Mouse (Mus musculus): ENCODE results near the gene Map4. TPM values are rescaled to one million over a fixed set of nuclear protein-coding genes. Genes with fewer than 3 reads are reported as not detected.
"Not testable (repeated sequence)": the region's sequence is repeated elsewhere in the genome, so short reads cannot be mapped to it uniquely, and the experiment has no call there.

Map4 gene
- polyA plus RNA-seq, 1 experiment, result 220 TPM

DNA sequence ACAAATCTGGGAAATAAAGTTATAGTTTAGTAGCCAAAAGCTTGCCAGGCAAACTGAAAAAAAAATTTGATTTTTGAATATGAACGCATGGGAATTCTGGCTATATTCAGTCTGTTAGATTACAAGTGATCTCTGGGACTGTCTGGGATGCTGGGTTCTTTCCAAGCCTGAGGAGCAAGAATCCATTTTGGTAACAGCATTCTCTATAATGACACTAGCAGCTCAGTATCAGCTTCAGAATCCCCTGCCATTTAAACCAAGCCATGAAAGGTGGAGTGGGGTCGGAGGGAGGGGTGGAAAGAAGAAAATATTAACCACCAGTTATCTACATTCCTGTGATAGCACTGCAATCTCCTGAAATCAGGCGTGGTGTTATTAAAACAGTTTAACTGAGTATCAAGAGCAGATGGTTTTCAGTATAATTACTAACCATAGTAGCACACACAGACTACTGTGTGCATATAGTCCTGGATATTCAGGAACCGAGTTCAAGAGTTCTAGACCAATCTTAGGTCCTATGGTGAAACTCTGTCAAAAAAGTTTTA, 38.6 kb downstream of the Map4 start:
- H3K4me3 ChIP-seq (ENCODE audit: insufficient read depth, low read length), result no peak overlapping the region
- no peak for TF ChIP-seq CTCF (IDR thresholded peaks at IDR 0.05; ENCODE audit: borderline replicate concordance, insufficient read depth, low read length)
- no peak for TF ChIP-seq POLR2A (IDR thresholded peaks at IDR 0.05; ENCODE audit: low read depth, low read length)
- H3K4me1 ChIP-seq (ENCODE audit: control insufficient read depth, insufficient read depth, low read length), result peaks cover 5% of the 10 kb centered on the region; the same call in 1 of the 2 replicates
- no peak overlapping the region for H3K27ac ChIP-seq (ENCODE audit: insufficient read depth, low read length)

DNA sequence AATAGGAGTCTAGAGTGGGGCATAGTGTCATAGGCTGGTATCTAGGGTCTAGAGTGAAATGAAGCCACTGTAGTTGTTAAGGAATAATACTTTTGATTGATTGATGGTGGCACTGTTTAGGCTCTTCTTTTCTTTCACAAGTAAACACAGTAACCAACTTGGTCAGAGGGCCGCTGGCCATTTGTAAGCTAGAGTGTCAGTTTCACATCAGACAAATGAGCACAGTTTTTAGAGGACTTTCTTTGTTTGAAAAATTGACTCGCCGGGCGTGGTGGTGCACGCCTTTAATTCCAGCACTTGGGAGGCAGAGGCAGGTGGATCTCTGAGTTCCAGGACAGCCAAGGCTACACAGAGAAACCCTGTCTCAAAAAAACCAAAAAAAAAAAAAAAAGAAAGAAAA, 40.5 kb downstream of the Map4 start:
- H3K4me1 ChIP-seq (ENCODE audit: control insufficient read depth, insufficient read depth, low read length); H3K27ac ChIP-seq (ENCODE audit: insufficient read depth, low read length); H3K4me3 ChIP-seq (ENCODE audit: insufficient read depth, low read length): not testable (repeated sequence)

DNA sequence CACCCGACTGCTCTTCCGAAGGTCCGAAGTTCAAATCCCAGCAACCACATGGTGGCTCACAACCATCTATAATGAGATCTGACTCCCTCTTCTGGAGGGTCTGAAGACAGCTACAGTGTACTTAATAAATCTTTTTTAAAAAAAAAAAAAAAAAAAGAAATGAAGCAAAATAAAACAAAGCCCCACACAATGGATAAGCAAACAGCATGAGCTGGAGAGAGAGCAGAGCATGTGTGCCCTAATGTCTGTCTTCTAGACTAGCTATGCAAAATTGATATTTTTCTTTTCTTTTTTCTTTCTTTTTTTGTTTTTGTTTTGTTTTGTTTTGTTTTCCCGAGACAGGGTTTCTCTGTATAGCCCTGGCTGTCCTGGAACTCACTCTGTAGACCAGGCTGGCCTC, 49.0 kb downstream of the Map4 start:
- H3K27ac ChIP-seq (ENCODE audit: insufficient read depth, low read length); H3K4me1 ChIP-seq (ENCODE audit: control insufficient read depth, insufficient read depth, low read length); H3K4me3 ChIP-seq (ENCODE audit: insufficient read depth, low read length): not testable (repeated sequence)

DNA sequence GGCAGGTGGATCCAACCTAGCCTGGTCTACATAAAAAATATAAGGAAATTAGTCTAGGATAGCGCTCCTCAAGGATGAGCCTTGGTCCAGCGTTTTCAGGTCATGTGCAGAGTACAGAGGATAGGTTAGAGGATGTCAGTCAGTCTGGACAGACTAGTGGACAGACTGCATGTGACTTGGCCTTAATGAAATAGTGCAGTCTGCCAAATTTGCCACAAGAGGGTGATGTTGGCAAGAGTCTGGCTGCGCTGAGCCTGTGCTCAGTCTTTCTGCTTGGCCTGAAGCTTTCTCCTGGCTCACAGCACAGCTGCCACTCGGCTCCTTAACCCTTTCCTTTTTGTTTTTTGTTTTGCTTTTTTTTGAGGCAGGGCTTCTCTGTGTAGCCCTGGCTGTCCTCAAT, 54.2 kb downstream of the Map4 start:
- Histone ChIP-seq H3K4me3 (ENCODE audit: insufficient read depth, low read length) (no peak overlapping the region), H3K4me1 (ENCODE audit: control insufficient read depth, insufficient read depth, low read length) (no peaks in the 10 kb centered on the region), H3K27ac (ENCODE audit: insufficient read depth, low read length) (no peak overlapping the region)
- TF ChIP-seq CTCF (IDR thresholded peaks at IDR 0.05; ENCODE audit: borderline replicate concordance, insufficient read depth, low read length) (peak; percentile 74), POLR2A (IDR thresholded peaks at IDR 0.05; ENCODE audit: low read depth, low read length) (no peak)

DNA sequence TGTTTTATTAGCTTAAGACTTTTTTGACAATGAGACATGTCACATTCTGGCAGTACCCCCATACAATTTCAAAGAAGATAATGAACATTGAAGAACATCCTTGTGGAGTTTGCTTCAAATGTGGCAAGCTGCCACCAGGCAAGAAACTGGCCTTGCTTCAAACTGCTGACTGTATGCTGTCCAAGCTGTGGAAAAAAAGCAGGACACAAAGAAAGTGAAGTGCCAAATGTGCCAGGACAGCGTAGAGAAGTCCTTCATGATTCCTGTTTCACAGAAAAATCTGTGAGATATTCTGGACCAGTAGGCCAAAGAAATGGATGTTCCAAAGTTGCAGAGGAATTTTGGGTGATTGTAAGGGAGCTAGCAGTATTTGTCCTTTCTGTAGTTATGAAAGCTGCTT, 57.8 kb downstream of the Map4 start:
- Histone ChIP-seq H3K27ac (ENCODE audit: insufficient read depth, low read length) (no peak overlapping the region), H3K4me3 (ENCODE audit: insufficient read depth, low read length) (no peak overlapping the region), H3K4me1 (ENCODE audit: control insufficient read depth, insufficient read depth, low read length) (no peaks in the 10 kb centered on the region)
- TF ChIP-seq POLR2A (IDR thresholded peaks at IDR 0.05; ENCODE audit: low read depth, low read length) (no peak), CTCF (IDR thresholded peaks at IDR 0.05; ENCODE audit: borderline replicate concordance, insufficient read depth, low read length) (no peak)

DNA sequence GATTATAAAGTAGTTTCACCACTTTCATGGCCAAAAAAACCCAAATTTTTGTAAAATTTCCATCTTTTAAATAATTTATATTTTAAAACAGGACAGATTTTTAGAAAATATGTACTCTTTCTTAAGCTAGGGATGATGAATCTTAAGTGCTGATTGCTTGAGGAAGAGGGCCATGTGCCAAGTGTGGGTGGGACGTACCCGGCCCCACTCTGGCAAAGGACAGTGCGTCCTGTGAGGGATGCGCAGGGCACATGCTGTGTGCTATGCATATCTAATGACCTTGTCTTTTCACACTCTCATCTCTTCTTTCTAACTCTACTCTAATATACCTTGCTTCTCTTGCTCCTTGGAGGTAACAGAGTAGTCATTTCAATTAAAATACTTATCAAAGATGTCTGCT, 66.2 kb downstream of the Map4 start:
- H3K4me3 ChIP-seq (ENCODE audit: insufficient read depth, low read length), result no peak overlapping the region
- TF ChIP-seq CTCF (IDR thresholded peaks at IDR 0.05; ENCODE audit: borderline replicate concordance, insufficient read depth, low read length) (no peak), POLR2A (IDR thresholded peaks at IDR 0.05; ENCODE audit: low read depth, low read length) (no peak)
- H3K27ac ChIP-seq (ENCODE audit: insufficient read depth, low read length), result no peak overlapping the region
- H3K4me1 ChIP-seq (ENCODE audit: control insufficient read depth, insufficient read depth, low read length), result no peaks in the 10 kb centered on the region

DNA sequence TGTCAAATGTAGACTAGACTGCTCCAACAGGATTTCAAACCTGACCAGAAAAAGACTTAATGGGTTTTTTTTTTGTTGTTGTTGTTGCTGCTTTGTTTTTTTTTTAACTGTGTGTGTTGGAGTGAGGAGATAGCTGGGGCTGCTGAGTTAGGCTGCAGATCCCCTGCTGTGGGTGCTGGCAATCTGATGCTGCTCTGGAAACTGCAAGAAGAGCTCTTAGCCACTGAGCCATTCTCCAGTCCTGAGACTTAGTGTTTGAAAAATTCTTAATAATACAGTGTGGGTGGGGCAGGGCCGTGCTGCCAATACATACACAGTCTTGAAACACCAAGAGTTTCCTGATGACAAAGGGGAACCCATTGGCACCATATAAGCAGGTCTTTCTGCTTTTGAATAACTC, 70.7 kb downstream of the Map4 start:
- TF ChIP-seq CTCF (IDR thresholded peaks at IDR 0.05; ENCODE audit: borderline replicate concordance, insufficient read depth, low read length) (no peak), POLR2A (IDR thresholded peaks at IDR 0.05; ENCODE audit: low read depth, low read length) (no peak)
- H3K4me1 ChIP-seq (ENCODE audit: control insufficient read depth, insufficient read depth, low read length), result no peaks in the 10 kb centered on the region
- H3K27ac ChIP-seq (ENCODE audit: insufficient read depth, low read length), result no peak overlapping the region

DNA sequence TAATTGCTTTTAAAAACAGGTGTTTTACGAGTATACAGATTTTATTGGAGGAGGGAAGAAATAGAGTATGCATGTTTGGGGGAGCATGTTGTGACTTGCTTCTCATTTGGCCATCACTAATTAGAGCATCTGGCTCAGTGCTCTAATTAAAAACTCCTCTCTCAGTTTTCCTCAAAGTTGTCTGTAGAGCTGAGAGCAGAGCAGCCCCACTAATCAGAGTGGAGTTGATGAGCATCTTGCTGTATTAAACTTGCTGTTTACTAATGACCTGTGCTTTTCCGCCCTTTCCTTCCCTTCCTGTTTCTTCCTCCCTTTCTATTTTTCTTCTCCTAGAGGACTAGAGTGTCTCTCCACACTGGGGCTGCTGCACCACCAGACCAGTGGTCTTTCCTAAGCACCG, 71.2 kb downstream of the Map4 start:
- TF ChIP-seq POLR2A (IDR thresholded peaks at IDR 0.05; ENCODE audit: low read depth, low read length), result no peak
- no peak for TF ChIP-seq CTCF (IDR thresholded peaks at IDR 0.05; ENCODE audit: borderline replicate concordance, insufficient read depth, low read length)
- no peak overlapping the region for H3K4me3 ChIP-seq (ENCODE audit: insufficient read depth, low read length)
- no peak overlapping the region for H3K27ac ChIP-seq (ENCODE audit: insufficient read depth, low read length)
- H3K4me1 ChIP-seq (ENCODE audit: control insufficient read depth, insufficient read depth, low read length), result no peaks in the 10 kb centered on the region

More for the DNA sequence above, 70.7 kb downstream of the Map4 start:
- H3K4me3 ChIP-seq (ENCODE audit: insufficient read depth, low read length), result no peak overlapping the region

DNA sequence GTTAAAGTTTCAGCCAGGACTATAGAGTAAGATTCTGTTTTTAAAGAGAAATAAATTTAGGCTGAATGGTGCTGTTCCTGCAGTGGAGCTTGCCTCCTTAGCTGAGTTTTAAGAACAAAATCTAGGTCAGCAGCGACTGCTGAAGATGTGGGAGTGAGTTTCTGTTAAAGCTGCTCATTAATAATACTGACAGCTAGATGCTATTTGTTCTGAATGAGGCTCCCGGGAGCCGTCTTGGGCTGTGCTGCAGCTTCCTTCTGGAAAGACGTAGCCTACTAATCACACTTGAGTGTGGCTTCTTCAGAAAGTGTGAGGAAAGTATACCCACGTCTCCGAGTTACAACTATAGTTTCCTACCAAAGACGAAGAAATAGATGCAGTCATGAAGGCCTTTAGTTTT, 88.0 kb downstream of the Map4 start:
- TF ChIP-seq POLR2A (IDR thresholded peaks at IDR 0.05; ENCODE audit: low read depth, low read length) (no peak), CTCF (IDR thresholded peaks at IDR 0.05; ENCODE audit: borderline replicate concordance, insufficient read depth, low read length) (no peak)
- Histone ChIP-seq H3K4me1 (ENCODE audit: control insufficient read depth, insufficient read depth, low read length) (no peaks in the 10 kb centered on the region), H3K4me3 (ENCODE audit: insufficient read depth, low read length) (no peak overlapping the region), H3K27ac (ENCODE audit: insufficient read depth, low read length) (no peak overlapping the region)

DNA sequence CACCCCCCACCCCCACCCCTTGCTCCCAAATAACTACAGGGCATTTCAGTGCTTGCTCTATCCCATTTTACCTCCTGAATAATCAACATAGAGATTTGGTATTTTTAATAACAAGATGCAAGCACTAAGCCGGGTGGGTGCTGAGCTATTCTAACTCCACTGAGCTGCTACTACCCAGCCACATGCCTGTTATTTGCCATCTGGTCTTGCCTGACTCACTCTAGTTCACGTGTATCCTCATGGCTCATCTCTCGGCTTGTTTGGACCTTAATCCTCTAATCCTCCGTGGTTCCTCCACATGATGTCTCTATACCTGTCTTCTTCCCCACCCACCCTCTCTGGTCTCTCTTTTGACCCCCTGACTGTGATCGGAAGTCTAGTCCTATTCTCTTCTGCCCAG, 89.1 kb downstream of the Map4 start:
- Histone ChIP-seq H3K4me1 (ENCODE audit: control insufficient read depth, insufficient read depth, low read length) (no peaks in the 10 kb centered on the region), H3K4me3 (ENCODE audit: insufficient read depth, low read length) (no peak overlapping the region), H3K27ac (ENCODE audit: insufficient read depth, low read length) (no peak overlapping the region)
- TF ChIP-seq CTCF (IDR thresholded peaks at IDR 0.05; ENCODE audit: borderline replicate concordance, insufficient read depth, low read length) (no peak), POLR2A (IDR thresholded peaks at IDR 0.05; ENCODE audit: low read depth, low read length) (no peak)

DNA sequence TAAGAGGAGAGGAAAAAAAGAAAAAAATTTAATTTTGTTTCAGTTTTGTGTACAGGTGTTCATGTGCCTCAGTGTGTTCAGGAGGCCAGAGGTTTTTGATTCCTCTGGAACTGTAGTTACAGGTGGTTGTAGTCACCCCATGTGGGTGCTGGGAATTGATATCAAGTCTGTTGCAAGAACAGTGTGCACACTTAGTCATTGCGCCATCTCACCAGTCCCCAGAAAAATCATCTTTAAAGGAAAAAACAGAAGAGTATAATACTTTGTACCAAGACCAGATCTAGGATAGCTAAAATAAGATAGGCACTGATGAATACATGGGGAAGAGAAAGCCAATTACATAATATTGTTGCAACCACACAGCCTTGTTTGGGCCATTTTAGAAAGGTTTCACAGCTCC, 90.2 kb downstream of the Map4 start:
- H3K27ac ChIP-seq (ENCODE audit: insufficient read depth, low read length), result no peak overlapping the region
- TF ChIP-seq POLR2A (IDR thresholded peaks at IDR 0.05; ENCODE audit: low read depth, low read length) (no peak), CTCF (IDR thresholded peaks at IDR 0.05; ENCODE audit: borderline replicate concordance, insufficient read depth, low read length) (no peak)
- H3K4me3 ChIP-seq (ENCODE audit: insufficient read depth, low read length), result no peak overlapping the region
- no peaks in the 10 kb centered on the region for H3K4me1 ChIP-seq (ENCODE audit: control insufficient read depth, insufficient read depth, low read length)

Data from embryonic fibroblast, embryonic 13.5 days (primary cell).